Mouse (Mus musculus) left cerebral cortex, adult 2 months (tissue): Measurements from ENCODE around the gene Cald1. TPM values are rescaled to one million over a fixed set of nuclear protein-coding genes. Genes with fewer than 3 reads are reported as not detected.

ENCODE experiments used
- DNase-seq, 2 experiments: peaks; one replicate each; pipeline ENCODE4 v3.0.0; 2021 to 2022; ENCODE audit warnings: low spot score in 2 of 2, mixed read lengths in 1 of 2; ENCODE audit errors: extremely low spot score in 1 of 2
- H3K27ac ChIP-seq: fragments of 200-600 bp; 2 replicates; pipeline ENCODE4 v1.8.1; 2022
- H3K4me3 ChIP-seq: fragments of 200-600 bp; 2 replicates; pipeline ENCODE4 v1.8.1; 2022
- CTCF ChIP-seq: fragments of 200-600 bp; IDR thresholded peaks from 2 replicates; pipeline ENCODE4 v1.8.1; 2022; ENCODE audit warnings: antibody characterized with exemption, mild to moderate bottlenecking, moderate library complexity
- intact Hi-C: fragments of 180-260 bp; cut with DNase I; formaldehyde crosslinking; loops from one replicate; pipeline ENCODE4 v1.15.1; 2025
- total RNA-seq, 2 experiments: library from RNA; stranded (reverse); gene quantifications; 2 replicates each; pipeline ENCODE4 v1.2.3; 2021

Gene Cald1
- total RNA-seq, 2 experiments from 2014 or later, result 20.9 to 22.4 TPM

- intact Hi-C loops, result no loop called here
- no peak for TF ChIP-seq CTCF
- Histone ChIP-seq H3K27ac (no peak overlapping the region), H3K4me3 (no peak overlapping the region)
- DNase-seq, result no peak
Observed at GRCm38 (mm10) chr6:34684886-34685285, 86.6 kb downstream of the Cald1 start.

GRCm38 (mm10) chr6:34688971-34689370 is 90.7 kb downstream of the Cald1 start:
- Histone ChIP-seq H3K27ac (no peak overlapping the region), H3K4me3 (no peak overlapping the region)
- no peak for DNase-seq
- intact Hi-C loops, result no loop called here
- TF ChIP-seq CTCF, result no peak

- DNase-seq, result no peak
- no peak overlapping the region for H3K27ac ChIP-seq
- intact Hi-C loops, result no loop called here
- no peak overlapping the region for H3K4me3 ChIP-seq
- no peak for TF ChIP-seq CTCF
Observed at GRCm38 (mm10) chr6:34691416-34691815, 93.1 kb downstream of the Cald1 start.

- no peak overlapping the region for H3K27ac ChIP-seq
- DNase-seq, result no peak
- H3K4me3 ChIP-seq, result no peak overlapping the region
- intact Hi-C loops, result no loop called here
- TF ChIP-seq CTCF, result no peak
Observed at GRCm38 (mm10) chr6:34694096-34694495, 95.8 kb downstream of the Cald1 start.

GRCm38 (mm10) chr6:34703421-34704120 is 105.3 kb downstream of the Cald1 start:
- Histone ChIP-seq H3K27ac (no peak overlapping the region), H3K4me3 (no peak overlapping the region)
- DNase-seq, result no peak
- TF ChIP-seq CTCF, result no peak
- intact Hi-C loops, result no loop called here

GRCm38 (mm10) chr6:34707521-34707920 is 109.2 kb downstream of the Cald1 start:
- TF ChIP-seq CTCF, result no peak

GRCm38 (mm10) chr6:34708650-34709265 is 110.5 kb downstream of the Cald1 start:
- no peak overlapping the region for H3K27ac ChIP-seq
- intact Hi-C loops, result no loop called here

More at GRCm38 (mm10) chr6:34707521-34707920, 109.2 kb downstream of the Cald1 start:
- Histone ChIP-seq H3K4me3 (no peak overlapping the region), H3K27ac (no peak overlapping the region)
- no peak for DNase-seq
- intact Hi-C loops, result no loop called here

GRCm38 (mm10) chr6:34709289-34709688 is 111.0 kb downstream of the Cald1 start:
- Histone ChIP-seq H3K4me3 (peak overlapping the region; percentile 54), H3K27ac (peak overlapping the region; percentile 9; the same call in 1 of the 2 replicates)
- peak in 1 of 2 experiments; percentile 22 for DNase-seq
- intact Hi-C loops, result no loop called here
- no peak for TF ChIP-seq CTCF

More at GRCm38 (mm10) chr6:34708650-34709265, 110.5 kb downstream of the Cald1 start:
- no peak for TF ChIP-seq CTCF
- H3K4me3 ChIP-seq, result peak overlapping the region; percentile 54
- DNase-seq, result peak; percentile 23 to 31

- intact Hi-C loops, result no loop called here
- no peak for DNase-seq
- TF ChIP-seq CTCF, result no peak
- Histone ChIP-seq H3K4me3 (peak overlapping the region; percentile 54), H3K27ac (peak overlapping the region; percentile 9; the same call in 1 of the 2 replicates)
Observed at GRCm38 (mm10) chr6:34709946-34710682, 111.8 kb downstream of the Cald1 start.

- intact Hi-C loops, result no loop called here
- H3K4me3 ChIP-seq, result no peak overlapping the region
- TF ChIP-seq CTCF, result no peak
- DNase-seq, result no peak
- H3K27ac ChIP-seq, result no peak overlapping the region
Observed at GRCm38 (mm10) chr6:34710848-34711247, 112.5 kb downstream of the Cald1 start.

GRCm38 (mm10) chr6:34711620-34712019 is 113.3 kb downstream of the Cald1 start:
- H3K27ac ChIP-seq, result no peak overlapping the region
- no peak for DNase-seq
- H3K4me3 ChIP-seq, result no peak overlapping the region
- no peak for TF ChIP-seq CTCF
- intact Hi-C loops, result no loop called here

GRCm38 (mm10) chr6:34713169-34713568 is 114.9 kb downstream of the Cald1 start:
- no peak overlapping the region for H3K4me3 ChIP-seq
- TF ChIP-seq CTCF, result no peak
- H3K27ac ChIP-seq, result no peak overlapping the region
- no peak for DNase-seq
- intact Hi-C loops, result no loop called here
